Mouse (Mus musculus): ENCODE data around the gene Asic3. TPM values are rescaled to one million over a fixed set of nuclear protein-coding genes. Genes with fewer than 3 reads are reported as not detected.
A peak's percentile ranks its signal among the peaks of the same experiment; 100 is the strongest.

Asic3 gene
- total RNA-seq, 2 experiments from 2014 or later, result not detected

DNA sequence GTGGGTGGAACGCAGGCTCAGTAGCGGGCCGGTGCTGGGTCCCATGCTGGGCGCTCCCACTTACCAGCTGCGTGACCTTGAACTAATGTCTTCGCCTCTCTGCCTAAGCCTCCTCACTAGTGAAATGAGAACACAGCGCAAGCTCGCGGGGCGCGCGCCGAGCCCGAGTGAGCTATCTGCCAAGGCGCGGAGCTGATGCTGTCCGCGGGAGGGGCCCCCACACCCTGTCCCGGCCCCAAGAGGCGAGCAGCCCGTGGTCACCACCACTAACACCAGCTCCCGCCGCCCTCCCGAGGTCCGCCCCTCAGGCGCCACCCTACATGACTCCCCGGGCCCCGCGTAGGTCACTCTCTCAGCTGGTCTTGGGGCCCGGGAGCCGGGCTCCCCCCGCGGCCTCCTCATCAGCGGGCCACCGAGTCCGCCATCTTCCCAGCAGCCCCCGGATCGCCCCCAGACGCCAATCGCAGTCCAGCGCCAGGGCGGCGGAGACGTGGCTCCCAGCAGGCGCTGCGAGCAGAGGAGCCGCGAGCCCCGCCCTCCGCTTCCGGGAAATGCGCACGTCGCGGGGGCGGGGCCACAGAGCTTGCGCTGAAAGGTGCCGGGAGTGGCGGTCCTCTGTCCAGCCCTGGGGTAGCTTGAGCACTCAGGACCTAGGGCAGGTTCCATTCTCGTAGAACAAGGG lies 31.7 kb downstream of the Asic3 start, which contains the start of gene Fastk:
Gene Fastk (minus strand): TSS at position 542 of the 682 bp plus-strand sequence.
- intact Hi-C loops (cut with DNase I), result no loop called here

DNA sequence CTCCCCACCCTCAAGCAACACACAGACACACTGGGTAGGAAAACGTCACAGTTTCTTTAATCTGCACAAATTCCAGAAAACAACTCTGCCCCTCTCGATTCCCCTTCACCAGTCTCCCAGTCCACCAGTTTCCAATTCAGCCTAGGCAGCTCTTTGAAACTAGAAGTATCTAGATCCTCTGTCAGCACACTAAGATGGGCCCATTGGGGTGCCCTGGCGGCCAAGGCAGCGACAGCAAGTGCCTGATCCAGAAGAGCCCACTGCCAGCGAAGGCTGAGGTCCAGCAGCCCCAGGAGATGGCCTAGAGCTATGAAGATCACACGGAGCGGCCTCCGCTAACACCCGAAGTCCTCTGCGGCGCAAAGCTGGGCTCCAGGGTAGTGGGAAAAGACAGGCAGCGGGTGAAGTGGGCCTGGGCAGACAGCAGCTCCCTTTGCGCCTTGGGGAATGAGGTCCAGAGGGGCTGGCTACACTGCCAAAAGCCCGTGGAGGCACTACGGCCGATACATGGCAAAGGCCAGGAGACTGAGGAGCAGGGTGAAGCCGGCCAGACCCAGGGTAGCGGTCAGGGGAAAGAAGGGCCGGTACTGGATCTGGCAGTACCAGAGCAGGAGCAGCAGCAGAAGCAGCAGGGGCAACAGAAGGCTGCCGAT lies 32.4 kb downstream of the Asic3 start:
- no peak for DNase-seq (ENCODE audit: low spot score in 2 of 2)
- intact Hi-C loops (cut with DNase I), result no loop called here

More for the DNA sequence above, 31.7 kb downstream of the Asic3 start, which contains the start of gene Fastk:
- DNase-seq (ENCODE audit: low spot score in 2 of 2), result peak; percentile 91 to 96

DNA sequence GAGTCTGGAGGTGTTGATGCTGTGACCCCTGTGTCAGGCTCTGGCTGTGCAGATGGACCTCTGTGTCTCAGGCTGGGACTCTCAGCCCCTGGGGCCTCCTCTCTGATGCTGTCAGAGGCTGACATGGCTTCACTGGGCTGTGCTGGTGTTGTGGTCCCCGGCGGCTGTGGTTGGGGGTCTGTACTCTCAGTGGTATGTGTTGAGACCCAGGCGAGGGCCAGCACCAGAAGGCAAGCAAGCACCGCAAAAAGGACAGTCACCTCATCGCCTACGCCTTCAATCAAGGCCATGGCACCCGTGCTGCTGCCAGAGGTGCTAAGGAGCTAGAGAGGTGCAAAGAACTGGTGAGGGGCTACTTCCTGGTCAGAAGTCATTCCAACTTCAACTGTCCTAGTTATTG lies 33.4 kb downstream of the Asic3 start:
- DNase-seq (ENCODE audit: low spot score in 2 of 2), result no peak
- intact Hi-C loops (cut with DNase I), result no loop called here

DNA sequence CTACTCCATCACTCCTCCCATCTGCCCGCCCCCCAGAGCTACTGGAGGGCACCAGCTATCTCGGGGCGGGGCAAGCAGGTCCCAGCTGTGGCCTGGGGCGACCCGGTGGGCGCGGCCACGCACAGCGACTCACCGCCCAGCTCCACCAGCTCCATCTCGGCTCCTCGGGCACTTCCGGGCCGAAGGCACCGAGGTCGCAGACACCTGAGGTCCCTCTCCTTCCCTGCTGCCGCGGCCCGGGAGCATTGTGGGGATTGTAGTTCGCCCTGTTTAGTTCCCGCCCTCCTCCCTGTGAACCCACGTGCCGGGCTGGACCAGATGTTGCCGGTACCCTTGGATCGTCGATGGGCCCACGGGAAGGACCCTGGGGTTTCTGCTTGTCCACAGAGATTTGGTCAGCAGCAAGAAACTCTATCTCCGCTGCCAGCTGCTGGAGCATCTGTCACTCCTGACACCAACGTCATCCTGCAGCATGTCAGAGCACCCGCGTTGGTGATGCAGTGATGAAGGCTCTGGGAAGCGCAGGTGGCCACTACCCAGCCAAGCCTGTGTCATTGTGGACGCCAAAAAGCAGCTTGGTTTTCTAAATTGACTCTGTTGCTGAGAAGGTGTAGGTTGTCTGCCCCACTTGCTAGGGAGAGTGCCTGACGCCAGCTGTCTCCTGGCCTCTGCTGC lies 34.6 kb downstream of the Asic3 start, which contains the start of gene Tmub1:
Gene Tmub1 (minus strand): TSS at position 231 of the 675 bp plus-strand sequence.
- DNase-seq (ENCODE audit: low spot score in 2 of 2), result peak; percentile 77 to 80
- intact Hi-C loops (cut with DNase I), result no loop called here

DNA sequence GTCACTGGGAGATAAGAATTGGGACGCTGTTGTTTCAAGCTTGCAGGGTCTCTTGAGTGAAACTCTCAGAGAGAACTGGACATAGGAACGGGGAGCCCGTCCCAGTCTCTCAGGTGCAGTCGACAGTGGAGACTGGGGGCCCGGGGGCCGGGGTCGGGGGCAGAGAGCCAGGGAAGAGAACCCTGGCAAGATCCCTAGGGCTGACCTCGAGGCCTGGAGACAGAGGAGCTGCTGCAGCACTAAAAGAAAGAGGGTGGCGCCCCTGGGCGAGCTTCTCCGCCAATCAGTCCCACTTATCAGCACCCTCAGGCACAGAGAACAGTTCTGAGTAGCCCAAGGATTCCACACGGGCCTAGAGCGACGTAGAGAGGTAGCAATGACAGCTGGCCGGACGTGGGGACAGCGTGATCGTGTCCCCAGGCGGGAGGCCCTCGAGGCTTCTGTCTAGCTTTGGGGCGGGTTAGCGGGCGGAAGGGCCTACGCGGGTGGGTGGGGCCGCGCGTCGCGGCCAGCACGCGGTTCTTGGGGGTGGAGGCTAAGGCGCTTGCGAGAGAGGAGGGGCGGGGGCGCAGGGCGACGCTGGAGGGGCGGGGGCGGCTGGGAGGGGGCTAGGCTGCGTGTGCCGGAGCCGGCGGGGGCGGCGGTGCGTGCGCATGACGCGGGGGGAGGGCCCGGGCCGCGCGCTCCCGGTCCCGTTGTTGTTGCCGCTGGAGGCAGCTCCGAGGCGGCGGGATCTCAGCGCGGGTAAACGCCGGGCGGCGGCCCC lies 38.3 kb downstream of the Asic3 start:
- peak; percentile 86 to 90 for DNase-seq (ENCODE audit: low spot score in 2 of 2)
- intact Hi-C loops (cut with DNase I), result no loop called here

DNA sequence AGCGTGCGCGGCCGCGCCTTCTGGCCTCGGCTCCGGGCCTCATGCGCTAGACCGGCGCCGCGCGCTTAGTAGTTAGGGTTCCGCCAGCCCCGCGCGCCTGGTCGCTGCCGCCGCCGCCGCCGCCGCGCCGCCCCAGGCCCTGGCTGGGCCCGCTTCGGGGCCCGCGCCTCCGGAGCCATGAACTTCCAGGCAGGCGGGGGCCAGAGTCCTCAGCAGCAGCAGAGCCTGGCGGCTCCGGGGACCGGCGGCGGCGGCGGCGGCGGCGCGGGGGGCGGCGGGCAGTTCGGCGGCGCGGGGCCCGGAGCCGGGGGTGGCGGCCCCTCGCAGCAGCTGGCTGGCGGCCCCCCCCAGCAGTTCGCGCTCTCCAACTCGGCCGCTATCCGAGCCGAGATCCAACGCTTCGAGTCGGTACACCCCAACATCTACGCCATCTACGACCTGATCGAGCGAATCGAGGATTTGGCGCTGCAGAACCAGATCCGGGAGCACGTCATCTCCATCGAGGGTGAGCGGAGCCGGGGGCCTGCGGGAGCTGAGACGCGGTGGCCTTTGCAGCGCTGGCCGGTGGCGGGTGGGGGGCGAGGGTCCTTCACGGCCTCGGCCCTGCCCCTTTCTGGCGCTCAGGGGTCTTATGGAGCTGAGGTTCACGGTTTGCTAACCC lies 39.0 kb downstream of the Asic3 start, which contains the start of gene Agap3:
Gene Agap3 (plus strand): TSS at position 148 of the 661 bp plus-strand sequence.
- intact Hi-C loops (cut with DNase I), result no loop called here
- peak in 1 of 2 experiments; percentile 32 for DNase-seq (ENCODE audit: low spot score in 2 of 2)

DNA sequence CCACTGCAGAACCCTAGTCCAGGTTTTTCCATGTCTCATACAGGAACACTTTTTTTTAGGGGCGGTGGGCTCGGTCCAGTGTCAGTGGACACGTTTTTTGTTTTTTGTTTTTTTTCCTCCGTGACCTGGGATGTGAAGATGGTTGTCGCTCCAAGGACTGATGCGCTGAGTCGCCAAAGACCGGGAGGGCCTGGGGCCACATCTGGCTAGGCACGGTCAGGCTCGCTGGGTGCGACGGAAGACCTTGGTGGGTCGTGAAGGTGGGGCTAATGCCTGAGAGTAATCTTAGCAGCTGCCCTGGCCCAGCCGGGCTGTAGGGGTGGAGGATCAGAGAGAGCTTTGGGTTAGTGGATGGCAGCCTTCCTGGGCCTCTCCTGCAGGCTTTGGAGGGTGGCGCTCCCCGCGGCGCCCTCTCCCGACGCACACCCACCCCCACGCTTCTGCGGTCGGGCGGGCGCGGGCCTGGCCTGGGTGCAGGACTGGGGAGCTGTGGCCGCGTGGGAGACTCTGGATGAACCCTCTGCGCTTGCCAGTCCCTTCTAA lies 39.6 kb downstream of the Asic3 start:
- DNase-seq (ENCODE audit: low spot score in 2 of 2), result peak in 1 of 2 experiments; percentile 32
- intact Hi-C loops (cut with DNase I), result no loop called here

DNA sequence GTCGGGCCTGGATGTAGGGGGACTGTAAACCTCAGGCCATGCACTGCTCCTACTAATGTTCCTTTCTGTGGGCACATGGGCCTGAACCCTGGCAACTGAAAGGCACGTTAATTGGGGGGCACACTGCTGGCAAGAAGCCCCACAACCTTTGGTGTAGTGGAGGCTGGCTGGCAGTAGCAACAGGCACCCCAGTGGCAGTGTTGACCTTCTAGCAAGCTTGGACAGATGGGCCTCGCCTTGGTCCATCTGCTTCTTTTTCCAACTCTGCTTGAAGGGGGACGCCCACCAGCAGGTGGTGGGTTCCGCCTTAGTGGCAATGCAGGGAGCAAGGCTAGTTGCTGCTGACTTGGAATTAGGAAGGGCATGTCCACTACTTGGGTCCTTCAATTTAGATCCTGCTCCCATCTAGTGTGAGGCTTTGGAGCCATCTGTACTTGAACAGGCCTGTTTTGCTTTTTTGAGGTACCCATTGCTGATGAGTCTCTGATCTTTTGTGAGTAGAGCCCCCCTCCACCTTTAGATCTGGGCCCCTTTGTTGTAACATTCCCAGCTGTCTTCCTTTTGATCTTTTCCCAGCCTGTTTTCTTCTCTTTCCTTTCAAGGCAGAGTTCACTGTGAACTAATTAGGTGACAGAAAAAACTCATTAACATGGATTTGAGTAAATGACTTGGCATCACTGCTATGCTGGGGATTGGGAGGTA lies 40.2 kb downstream of the Asic3 start:
- intact Hi-C loops (cut with DNase I), result no loop called here
- DNase-seq (ENCODE audit: low spot score in 2 of 2), result peak in 1 of 2 experiments; percentile 26

DNA sequence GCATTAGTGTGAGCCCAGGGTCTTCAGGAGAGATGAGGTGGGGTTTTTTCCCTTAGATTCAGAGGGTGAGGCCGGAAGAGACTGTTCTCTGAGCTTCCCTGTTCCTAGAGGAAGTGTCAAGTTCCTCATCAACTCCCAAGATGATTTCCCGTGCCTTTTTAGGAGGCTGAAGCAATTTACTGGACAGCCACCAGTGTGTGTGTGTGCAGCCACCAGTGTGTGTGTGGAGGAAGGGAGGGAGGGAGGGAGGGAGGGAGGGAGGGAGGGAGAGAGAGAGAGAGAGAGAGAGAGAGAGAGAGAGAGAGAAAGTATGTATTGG lies 40.8 kb downstream of the Asic3 start:
- intact Hi-C loops (cut with DNase I), result no loop called here
- no peak for DNase-seq (ENCODE audit: low spot score in 2 of 2)

DNA sequence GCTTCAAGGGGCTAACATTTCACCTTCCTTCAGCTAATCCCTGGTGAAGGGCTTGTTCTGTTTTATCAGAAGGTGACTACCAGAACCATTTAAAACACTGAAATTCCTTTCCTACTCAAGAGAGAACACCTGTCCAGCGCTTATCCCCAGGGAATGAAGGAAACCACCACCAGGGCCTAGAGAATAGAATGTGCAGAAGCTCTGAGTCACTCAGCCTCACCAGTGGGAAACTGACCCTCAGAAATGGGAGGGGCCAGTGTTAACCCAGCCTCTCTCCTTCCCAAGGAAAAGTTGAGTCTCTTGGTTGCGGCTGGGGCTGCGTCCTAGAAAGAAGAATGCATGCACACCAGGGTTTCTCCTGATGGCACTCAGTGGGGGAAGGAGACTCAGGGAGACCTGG lies 41.9 kb downstream of the Asic3 start:
- DNase-seq (ENCODE audit: low spot score in 2 of 2), result no peak
- intact Hi-C loops (cut with DNase I), result no loop called here

DNA sequence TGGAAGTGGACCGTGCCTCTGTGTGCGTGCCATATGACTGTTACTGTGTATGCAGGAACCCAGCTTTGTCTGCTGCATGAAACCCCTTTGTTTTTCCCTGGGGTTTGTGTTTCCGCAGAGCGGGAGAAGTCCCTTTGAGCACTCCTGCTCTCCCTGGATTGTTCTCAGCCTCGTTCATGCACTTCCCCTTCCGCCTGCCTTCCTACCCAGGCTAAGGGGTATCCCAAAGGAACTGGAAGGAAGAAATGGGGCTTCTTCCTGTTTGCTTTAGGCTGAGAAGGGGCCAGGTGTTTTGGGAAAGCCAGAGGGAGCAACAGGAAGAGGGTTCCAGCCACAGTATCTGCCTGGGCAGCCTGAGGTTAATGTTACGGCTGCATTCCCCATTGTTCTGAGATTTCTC lies 42.4 kb downstream of the Asic3 start:
- intact Hi-C loops (cut with DNase I), result no loop called here
- DNase-seq (ENCODE audit: low spot score in 2 of 2), result no peak

DNA sequence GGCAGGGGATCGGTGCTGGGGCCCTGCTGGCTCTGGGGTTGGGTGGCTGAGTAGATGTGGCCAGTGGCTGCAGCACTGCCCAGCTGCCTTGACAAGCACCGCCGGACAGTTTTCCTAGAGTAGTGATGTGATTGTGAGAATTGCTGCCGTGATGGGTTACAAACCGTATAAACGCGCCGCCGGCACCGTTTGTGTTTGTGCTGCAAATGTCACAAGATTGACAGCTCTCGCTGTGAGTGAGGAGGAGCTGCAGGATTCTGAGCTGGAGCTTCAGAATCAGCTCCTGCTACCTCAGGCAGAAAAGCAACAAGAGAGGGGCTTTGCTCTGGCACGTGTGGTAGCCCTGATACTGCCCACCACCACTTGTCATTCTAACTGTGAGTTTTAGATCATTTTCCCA lies 53.6 kb downstream of the Asic3 start:
- DNase-seq (ENCODE audit: low spot score in 2 of 2), result no peak
- intact Hi-C loops (cut with DNase I), result no loop called here

Other genes starting within 250 kb of the Asic3 start
- 10 to 100 TPM in 1 of 2 experiments, 1 to 10 TPM in 1; 9.4 to 10.3 TPM for gene Nupl2, start 248.4 kb upstream of the Asic3 start, total RNA-seq (2021)
- gene Kcnh2, start 61.8 kb upstream of the Asic3 start, total RNA-seq (2021), result 10 to 100 TPM; 19.9 to 22.1 TPM
- 10 to 100 TPM; 10.2 to 12.1 TPM for gene Nos3, start 48.6 kb upstream of the Asic3 start, total RNA-seq (2021)
- 1 to 10 TPM; 2.1 to 3.4 TPM for gene Atg9b, start 21.2 kb upstream of the Asic3 start, total RNA-seq (2021)
- 10 to 100 TPM; 46.7 to 51.4 TPM for gene Abcb8, start 19.7 kb upstream of the Asic3 start, total RNA-seq (2021)
- gene Cdk5, start 10.1 kb downstream of the Asic3 start, total RNA-seq (2021), result 100 to 1,000 TPM; 138 to 149 TPM
- gene Slc4a2, start 10.4 kb downstream of the Asic3 start, total RNA-seq (2021), result 10 to 100 TPM; 26.8 to 31.9 TPM
- 100 to 1,000 TPM; 110 to 120 TPM for gene Fastk, start 31.9 kb downstream of the Asic3 start, total RNA-seq (2021)
- gene Tmub1, start 34.5 kb downstream of the Asic3 start, total RNA-seq (2021), result 10 to 100 TPM; 30.4 to 31.2 TPM
- 100 to 1,000 TPM; 464 to 465 TPM for gene Agap3, start 38.8 kb downstream of the Asic3 start, total RNA-seq (2021)
- under 1 TPM in 1 of 2 experiments, not detected in 1; 0.40 TPM for gene Gbx1, start 113.8 kb downstream of the Asic3 start, total RNA-seq (2021)
- gene Asb10, start 127.6 kb downstream of the Asic3 start, total RNA-seq (2021), result under 1 TPM; 0.15 to 0.30 TPM
- gene 4931409K22Rik, start 143.4 kb downstream of the Asic3 start, total RNA-seq (2021), result under 1 TPM in 1 of 2 experiments, not detected in 1; 0.13 TPM
- 10 to 100 TPM; 62.0 to 64.8 TPM for gene Abcf2, start 164.1 kb downstream of the Asic3 start, total RNA-seq (2021)
- 10 to 100 TPM; 65.1 to 73.8 TPM for gene Chpf2, start 173.3 kb downstream of the Asic3 start, total RNA-seq (2021)
- gene Smarcd3, start 211.0 kb downstream of the Asic3 start, total RNA-seq (2021), result 100 to 1,000 TPM; 102 to 110 TPM

All from left cerebral cortex, postnatal 14 days (tissue).